Mouse (Mus musculus): ENCODE results near the gene Nbr1.

- TF ChIP-seq CTCF (IDR thresholded peaks at IDR 0.05 in 2 of 3, conservative IDR thresholded peaks at IDR 0.05 in 1 of 3; ENCODE audit: control insufficient read depth in 1 of 3, insufficient read depth in 1 of 3, low read depth in 2 of 3, low read length in 3 of 3, poor library complexity in 1 of 3, severe bottlenecking in 1 of 3) (no peak), POLR2A (IDR thresholded peaks at IDR 0.05; ENCODE audit: control insufficient read depth in 1 of 2, insufficient read depth in 1 of 2, low read depth in 1 of 2, low read length in 2 of 2, poor library complexity in 1 of 2) (no peak), NRF1 (IDR thresholded peaks at IDR 0.05; ENCODE audit: insufficient read depth, low read depth, low read length, poor library complexity, severe bottlenecking) (no peak), E2F4 (IDR thresholded peaks at IDR 0.05; ENCODE audit: borderline replicate concordance, low read depth, low read length) (no peak), ZNF384 (IDR thresholded peaks at IDR 0.05; ENCODE audit: low read depth, low read length) (no peak)
Observed at GRCm38 (mm10) chr11:101524446-101524845, 27.5 kb upstream of the Nbr1 start.
